Comparison of ENCODE assay signal across 13 mouse cellular contexts in the genomic region with DNA sequence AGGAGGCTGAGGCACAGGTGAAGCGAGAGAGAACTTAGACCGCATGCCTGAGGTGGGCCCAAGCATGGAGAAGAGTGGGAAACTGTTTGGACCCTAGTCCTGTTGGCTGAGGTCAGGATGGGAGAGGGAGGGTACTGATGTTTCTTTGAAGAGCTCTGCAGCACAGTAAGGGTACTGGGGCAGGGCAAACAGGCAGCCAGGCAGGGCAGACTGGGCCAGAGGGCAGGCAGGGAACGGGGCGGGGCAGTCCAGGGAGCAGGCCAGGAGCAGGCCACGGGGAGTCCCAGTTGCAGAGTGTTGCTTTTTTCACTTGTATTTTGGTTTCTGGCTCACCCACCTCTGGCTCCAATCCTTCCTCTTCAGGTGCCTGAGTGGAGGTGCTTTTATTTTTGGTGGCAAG.
DNase-seq lines count a peak whose midpoint lies in the region; ATAC-seq and TF ChIP-seq lines count a peak whose summit lies in the region.
"Had no signal": no experiment of that assay in that cellular context is flagged by ENCODE, and none has a peak within 500 bp of the region (broad histone marks: within the 10 kb centered on the region; RNA-seq: fewer than 3 reads in every experiment).

No protein-coding gene starts in this region.

- H3K9ac ChIP-seq in neural tube, embryonic 15.5 days (replicated peaks), result no peak overlapping the region
- H3K9ac ChIP-seq: embryonic facial prominence, embryonic 12.5 days had no signal

- H3K36me3 ChIP-seq in neural tube, embryonic 15.5 days, result no peaks in the 10 kb centered on the region
- H3K36me3 ChIP-seq: embryonic facial prominence, embryonic 12.5 days had no signal

- H3K27me3 ChIP-seq in neural tube, embryonic 15.5 days (replicated peaks), result no peaks in the 10 kb centered on the region
- H3K27me3 ChIP-seq: embryonic facial prominence, embryonic 12.5 days had no signal

- H3K4me1 ChIP-seq in neural tube, embryonic 15.5 days, result peaks cover 15% of the 10 kb centered on the region

- 76% methylated on average over 5 of the region's 5 CpGs for WGBS in neural tube, embryonic 15.5 days

- H3K4me3 ChIP-seq in gastrocnemius, adult 2 months, result no peak overlapping the region
- H3K4me3 ChIP-seq in neural tube, embryonic 15.5 days (replicated peaks), result no peak overlapping the region
- H3K4me3 ChIP-seq: embryonic facial prominence, embryonic 12.5 days had no signal

- H3K27ac ChIP-seq in gastrocnemius, adult 2 months, result no peak overlapping the region
- H3K27ac ChIP-seq in neural tube, embryonic 15.5 days (replicated peaks), result no peak overlapping the region
- H3K27ac ChIP-seq: embryonic facial prominence, embryonic 12.5 days had no signal

- DNase-seq in gastrocnemius, adult 2 months, result peak; percentile 27
- DNase-seq in gastrocnemius, postnatal 36 days, result no peak
- DNase-seq in ovary, postnatal 36 days (ENCODE audit: low spot score), result peak; percentile 36
- no peak for DNase-seq in ovary, adult 18-20 months (ENCODE audit: low spot score)
- peak; percentile 20 to 39 for DNase-seq in kidney, postnatal 4 days
- no peak for DNase-seq in left cerebral cortex, adult 11 months (ENCODE audit: low spot score)
- no peak for DNase-seq in heart, postnatal 25 days (ENCODE audit: low spot score)
- DNase-seq: cerebellum, adult 2 months; heart, postnatal 36 days; thymus, postnatal 25 days had no signal

- no peak for TF ChIP-seq CTCF in gastrocnemius, adult 2 months (IDR thresholded peaks at IDR 0.05)

- no peaks in the 10 kb centered on the region for H3K9me3 ChIP-seq in neural tube, embryonic 15.5 days (replicated peaks)
- H3K9me3 ChIP-seq: embryonic facial prominence, embryonic 12.5 days had no signal

- no peak overlapping the region for H3K4me2 ChIP-seq in neural tube, embryonic 15.5 days
- H3K4me2 ChIP-seq: embryonic facial prominence, embryonic 12.5 days had no signal

- intact Hi-C loops in gastrocnemius, adult 2 months (cut with DNase I), result no loop called here
- intact Hi-C loops in gastrocnemius, postnatal 36 days (cut with DNase I), result no loop called here
- intact Hi-C loops in heart, postnatal 25 days (cut with DNase I), result no loop called here

- no peak for ATAC-seq in neural tube, embryonic 15.5 days (ENCODE audit: low FRiP score)
- ATAC-seq: forebrain, embryonic 14.5 days had no signal

Comparison
In these comparisons a context has a peak if more than half of its experiments do, and no peak if none do; other contexts are left out.
1. DNase-seq: peak in gastrocnemius, adult 2 months (single experiment), ovary, postnatal 36 days (single experiment) and kidney, postnatal 4 days (2 of 2); none in gastrocnemius, postnatal 36 days (0 of 2), ovary, adult 18-20 months (single experiment), left cerebral cortex, adult 11 months (single experiment) and heart, postnatal 25 days (single experiment).